Mouse (Mus musculus) layer of hippocampus, adult 11-12 months (tissue): ENCODE data around the gene Polg2.
"Not testable (repeated sequence)": the region's sequence is repeated elsewhere in the genome, so short reads cannot be mapped to it uniquely, and the experiment has no call there.

Experiments used
- DNase-seq: peaks from one replicate; pipeline ENCODE4 v3.0.0; 2022; ENCODE audit warnings: low spot score

The Polg2 gene

DNA sequence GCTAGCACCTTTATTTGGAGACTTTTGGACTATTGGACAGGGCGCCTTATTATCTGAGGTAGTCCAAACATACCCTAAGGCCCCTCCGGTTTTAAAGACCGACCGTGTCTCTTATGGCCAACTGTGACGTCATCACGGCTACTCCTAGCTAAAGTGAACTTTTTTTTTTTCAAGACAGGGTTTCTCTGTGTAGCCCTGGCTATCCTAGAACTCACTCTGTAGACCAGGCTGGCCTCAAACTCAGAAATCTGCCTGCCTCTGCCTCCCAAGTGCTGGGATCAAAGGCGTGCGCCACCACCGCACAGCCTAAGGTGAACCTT, 54.5 kb downstream of the Polg2 start:
- DNase-seq = not testable (repeated sequence)

DNA sequence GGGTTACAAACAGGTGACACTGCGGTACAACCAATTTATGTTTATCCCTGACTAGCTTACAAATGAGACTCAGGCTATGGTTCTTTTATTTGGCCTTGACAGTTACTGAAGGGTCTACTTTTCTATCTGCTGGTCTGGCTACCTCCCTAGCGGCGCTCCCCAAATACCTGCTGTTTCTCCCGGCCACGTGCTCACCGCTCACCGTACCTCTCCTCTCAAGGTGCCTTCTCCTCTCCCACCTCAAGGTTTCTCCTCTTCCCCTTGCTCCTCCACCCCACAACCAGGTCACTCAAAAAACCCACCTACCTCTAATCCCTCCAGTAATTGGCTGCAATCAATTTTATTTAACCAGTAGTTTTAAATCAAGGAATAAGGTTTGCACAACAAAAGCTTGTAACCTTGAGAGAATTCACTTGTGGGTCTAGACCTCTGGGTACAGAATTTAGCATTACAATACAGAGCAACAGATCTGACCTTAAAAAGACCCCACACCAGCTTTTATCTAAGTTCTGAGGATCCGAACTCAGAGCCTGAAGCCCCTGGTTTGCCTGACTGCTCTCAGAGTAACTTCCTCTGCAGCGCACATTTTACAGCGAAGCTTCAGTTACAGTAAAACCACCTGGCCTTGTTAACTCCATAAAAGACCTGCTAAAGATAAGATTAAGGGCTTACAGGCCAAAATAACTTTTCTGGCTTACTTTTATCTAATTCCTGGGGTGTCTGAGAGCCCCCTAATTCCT, 55.0 kb downstream of the Polg2 start:
- DNase-seq = no peak

- DNase-seq = no peak
Measured at GRCm38 (mm10) chr11:106723611-106724125, 55.7 kb downstream of the Polg2 start.

DNA sequence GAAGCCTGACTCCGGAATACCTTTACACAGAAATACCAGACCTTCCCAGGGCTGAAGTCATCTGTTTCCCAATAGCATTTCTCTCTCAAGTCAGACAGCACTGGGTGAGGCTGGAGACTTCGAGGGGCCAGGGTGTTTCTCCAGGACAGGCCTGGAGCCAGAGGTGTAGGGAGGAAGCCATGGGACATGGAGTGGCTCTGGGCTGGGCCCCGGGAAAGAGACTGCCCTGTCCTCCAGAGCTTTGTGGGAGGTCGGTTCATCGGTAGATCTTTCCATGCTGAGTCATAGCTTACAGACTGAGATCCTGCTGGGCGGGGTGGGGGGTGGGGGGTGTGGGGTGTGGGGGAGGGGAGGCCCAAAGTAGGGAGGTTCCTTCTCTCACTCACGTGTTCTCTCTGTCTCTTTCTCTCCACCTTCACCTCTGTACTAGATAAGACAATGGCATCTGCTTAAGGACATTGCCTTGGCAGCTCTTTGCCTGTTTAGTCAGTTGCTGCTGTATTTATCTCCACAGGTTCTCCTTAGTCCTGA, 56.4 kb downstream of the Polg2 start:
- DNase-seq = no peak

- no peak for DNase-seq
Measured at GRCm38 (mm10) chr11:106720379-106720778, 59.0 kb downstream of the Polg2 start.
